Mouse (Mus musculus) frontal cortex, adult 2 months (tissue): ENCODE results near the gene Wdr59. TPM values are rescaled to one million over a fixed set of nuclear protein-coding genes. Genes with fewer than 3 reads are reported as not detected.
"Not testable (repeated sequence)": the region's sequence is repeated elsewhere in the genome, so short reads cannot be mapped to it uniquely, and the experiment has no call there.

ENCODE experiments used
- DNase-seq, 2 experiments: peaks; one replicate each; pipeline ENCODE4 v3.0.0; 2022; ENCODE audit warnings: low spot score in 1 of 2; ENCODE audit errors: extremely low spot score in 1 of 2
- polyA plus RNA-seq: library from polyadenylated mRNA; depleted of rRNA; stranded (reverse); fragments of >200 nt; gene quantifications from 2 replicates; pipeline ENCODE4 v1.2.3, GENCODE M21; 2012

Wdr59 gene
- polyA plus RNA-seq, 1 experiment = 17.2 TPM

- DNase-seq = no peak
Measured at GRCm38 (mm10) chr8:111501724-111502464, 20.0 kb downstream of the Wdr59 start.

DNA sequence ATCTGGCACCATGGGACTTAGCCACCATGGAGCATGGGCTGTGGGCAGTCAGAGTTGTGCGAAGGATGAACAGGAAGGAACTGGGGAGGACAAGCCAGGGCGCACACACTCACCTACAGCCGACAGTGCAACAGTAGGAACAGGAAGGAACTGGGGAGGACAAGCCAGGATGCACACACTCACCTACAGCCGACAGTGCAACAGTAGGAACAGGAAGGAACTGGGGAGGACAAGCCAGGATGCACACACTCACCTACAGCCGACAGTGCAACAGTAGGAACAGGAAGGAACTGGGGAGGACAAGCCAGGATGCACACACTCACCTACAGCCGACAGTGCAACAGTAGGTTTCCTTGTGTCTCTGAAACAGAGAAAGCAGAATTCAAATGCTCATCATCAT lies 23.6 kb downstream of the Wdr59 start:
- DNase-seq = not testable (repeated sequence)

DNA sequence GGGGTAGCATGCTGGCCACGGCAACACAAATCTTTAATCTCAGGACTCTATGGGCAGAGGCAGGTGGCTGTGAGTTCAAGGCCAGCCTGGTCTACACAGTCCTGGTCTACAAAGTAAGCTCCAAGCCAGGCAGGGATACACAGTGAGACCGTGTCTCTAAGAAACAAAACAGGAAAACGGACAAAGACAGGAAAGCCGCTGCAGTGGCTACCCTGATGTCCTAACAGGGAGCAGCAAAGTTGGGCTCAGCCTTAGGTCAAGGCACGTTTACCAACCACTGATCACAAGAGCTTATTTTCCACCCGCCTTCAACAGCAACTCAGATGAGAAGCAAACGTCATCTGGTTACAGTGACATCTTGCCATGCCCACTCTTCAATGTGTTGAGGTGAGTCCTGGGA lies 25.6 kb downstream of the Wdr59 start:
- DNase-seq = no peak

- DNase-seq = no peak
Measured at GRCm38 (mm10) chr8:111493176-111493575, 28.7 kb downstream of the Wdr59 start.

- DNase-seq = no peak
Measured at GRCm38 (mm10) chr8:111492508-111492907, 29.4 kb downstream of the Wdr59 start.

DNA sequence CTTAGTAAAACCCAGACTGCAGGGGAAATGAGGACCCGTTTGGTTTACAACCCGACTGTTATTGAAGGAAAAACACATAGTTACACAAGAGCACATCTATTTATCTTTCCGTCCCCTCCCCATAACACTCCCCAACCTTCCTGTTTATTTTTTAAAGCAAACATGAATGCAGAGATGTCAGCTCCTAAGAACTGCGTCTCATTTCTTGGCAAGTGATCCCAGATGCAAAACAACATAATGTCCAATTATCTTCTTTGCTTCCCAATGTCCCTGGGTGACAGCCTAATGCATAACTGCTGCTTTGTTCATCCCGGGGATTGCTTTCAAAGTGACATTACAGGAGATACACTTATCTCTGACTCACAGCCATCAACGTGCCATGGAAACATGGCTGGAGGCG lies 30.7 kb downstream of the Wdr59 start:
- no peak for DNase-seq

DNA sequence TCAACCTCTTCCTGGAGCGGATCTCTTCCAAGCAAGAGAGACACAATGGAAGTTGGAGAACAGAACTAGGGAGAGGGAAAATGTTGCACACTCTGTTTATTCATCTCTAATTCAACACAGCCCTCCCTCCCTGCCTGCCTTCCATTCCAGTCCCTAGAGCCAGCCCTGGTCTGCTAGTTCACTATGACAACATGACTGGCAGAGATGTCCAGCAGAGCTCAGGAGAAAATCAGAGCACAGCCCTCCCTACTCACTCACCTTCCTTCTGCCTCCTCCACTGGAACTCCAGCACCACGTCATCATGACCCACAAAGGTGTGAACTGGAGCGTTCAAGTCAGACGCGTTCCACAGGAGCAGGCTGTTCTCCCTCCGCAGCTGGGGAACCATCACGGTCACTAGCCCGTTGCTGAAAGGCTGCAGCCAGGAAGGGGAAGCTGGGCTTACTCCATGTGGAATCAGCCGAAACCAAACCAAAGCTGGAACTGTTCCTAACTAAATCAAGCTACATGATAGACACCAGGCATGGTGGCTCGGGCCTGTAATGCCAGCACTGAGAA lies 31.8 kb downstream of the Wdr59 start:
- no peak for DNase-seq

GRCm38 (mm10) chr8:111480691-111481090 lies 41.2 kb downstream of the Wdr59 start:
- DNase-seq = no peak

- DNase-seq = no peak
Measured at GRCm38 (mm10) chr8:111477761-111478465, 44.0 kb downstream of the Wdr59 start.

- no peak for DNase-seq
Measured at GRCm38 (mm10) chr8:111471526-111472081, 50.3 kb downstream of the Wdr59 start.

DNA sequence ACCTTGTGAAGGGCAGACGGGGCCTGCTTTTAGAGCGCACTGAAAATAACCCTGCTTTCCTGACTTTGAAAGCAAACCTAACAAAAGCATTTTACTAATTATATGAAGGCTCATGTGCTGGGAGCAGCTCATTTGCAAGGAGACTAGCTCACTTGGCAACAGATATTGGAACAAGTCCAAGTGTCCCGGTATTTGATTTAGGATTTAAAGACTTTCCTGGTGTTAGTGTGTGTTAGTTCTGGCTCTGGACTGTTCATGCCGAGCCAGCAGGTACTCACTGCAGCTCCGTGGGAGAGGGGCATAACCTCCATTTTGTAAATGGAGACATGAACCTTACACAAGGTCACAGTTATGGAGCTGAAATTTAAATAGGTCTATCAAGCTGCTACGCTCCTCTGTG lies 52.9 kb downstream of the Wdr59 start:
- DNase-seq = peak in 1 of 2 experiments; percentile 57

GRCm38 (mm10) chr8:111465341-111465740 lies 56.6 kb downstream of the Wdr59 start:
- DNase-seq = no peak

GRCm38 (mm10) chr8:111464526-111464925 lies 57.4 kb downstream of the Wdr59 start:
- DNase-seq = no peak

DNA sequence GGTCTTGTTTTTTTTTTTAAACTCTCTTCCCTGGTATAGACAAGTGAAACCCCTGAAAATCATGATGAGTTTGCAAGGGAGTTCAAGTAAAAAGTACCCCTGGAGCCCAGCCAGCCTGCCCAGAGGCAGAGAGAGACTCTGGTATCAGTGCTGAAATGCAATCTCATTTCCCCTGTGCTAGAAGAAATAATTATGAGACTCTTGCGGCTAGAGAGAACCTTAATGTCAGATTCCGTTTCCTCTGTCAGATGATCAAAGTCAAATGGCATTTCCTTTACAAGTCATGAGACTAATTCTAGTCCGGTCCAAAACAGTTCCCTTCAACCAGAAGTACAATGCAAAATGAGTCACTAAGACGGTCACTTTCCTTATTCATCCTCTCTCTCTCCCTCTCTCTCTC lies 72.2 kb downstream of the Wdr59 start:
- DNase-seq = no peak

DNA sequence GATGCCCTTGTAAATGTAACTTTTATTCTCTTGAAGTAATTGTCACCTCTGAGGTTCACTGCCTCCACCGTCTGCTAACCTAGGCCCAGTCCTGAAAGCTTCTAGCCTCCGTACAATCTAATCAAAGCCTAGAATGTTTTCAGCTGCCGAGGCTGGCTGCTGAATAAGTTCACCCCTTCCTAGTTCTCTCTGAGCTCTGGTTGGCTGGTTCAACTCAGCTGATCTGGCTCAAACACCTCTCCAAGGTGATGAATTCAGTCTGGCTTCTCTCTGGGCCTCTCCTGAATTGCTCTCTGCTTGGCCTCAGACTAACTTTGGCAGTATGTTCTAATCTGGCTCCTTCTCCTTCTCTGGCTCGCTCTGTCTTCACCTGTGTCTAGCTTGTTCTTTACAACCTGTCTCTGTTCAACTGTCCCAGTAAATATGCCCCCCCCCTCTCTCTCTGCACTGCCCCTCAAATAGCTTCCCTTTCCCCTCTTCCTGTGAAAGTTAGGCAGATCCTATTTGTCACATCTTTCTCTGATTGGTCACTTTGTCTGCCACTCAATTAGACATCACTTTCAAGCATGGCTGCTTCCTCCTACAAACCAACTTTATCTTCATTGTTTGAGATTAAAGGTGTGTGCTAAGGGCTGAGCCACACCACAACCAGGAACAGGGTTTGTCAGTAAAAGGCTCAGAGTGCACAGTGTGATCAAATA lies 75.8 kb downstream of the Wdr59 start:
- no peak for DNase-seq

DNA sequence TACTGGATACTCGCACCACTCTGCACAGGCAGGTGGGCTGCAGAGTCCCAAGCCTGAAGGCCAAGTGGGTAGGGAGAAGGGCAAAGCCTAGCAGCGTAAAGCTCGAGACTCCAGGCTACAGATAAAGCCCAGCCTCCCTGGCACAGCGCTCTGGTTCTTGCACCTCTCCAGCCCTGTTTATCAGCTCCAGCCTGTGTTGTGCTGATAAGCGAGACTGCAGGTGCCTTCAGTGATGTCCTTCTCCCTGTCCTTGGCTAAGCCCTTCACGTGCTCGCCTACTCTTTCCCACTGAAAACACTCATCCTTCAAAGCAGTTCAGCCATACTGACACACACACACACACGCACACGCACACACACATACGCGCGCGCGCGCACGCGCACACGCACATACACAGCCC lies 76.3 kb downstream of the Wdr59 start:
- DNase-seq = no peak

- DNase-seq = no peak
Measured at GRCm38 (mm10) chr8:111444245-111444644, 77.6 kb downstream of the Wdr59 start.

- DNase-seq = peak; percentile 61 to 94
Measured at GRCm38 (mm10) chr8:111439189-111439588, 82.7 kb downstream of the Wdr59 start.

- DNase-seq = no peak
Measured at GRCm38 (mm10) chr8:111435071-111435828, 86.6 kb downstream of the Wdr59 start.

DNA sequence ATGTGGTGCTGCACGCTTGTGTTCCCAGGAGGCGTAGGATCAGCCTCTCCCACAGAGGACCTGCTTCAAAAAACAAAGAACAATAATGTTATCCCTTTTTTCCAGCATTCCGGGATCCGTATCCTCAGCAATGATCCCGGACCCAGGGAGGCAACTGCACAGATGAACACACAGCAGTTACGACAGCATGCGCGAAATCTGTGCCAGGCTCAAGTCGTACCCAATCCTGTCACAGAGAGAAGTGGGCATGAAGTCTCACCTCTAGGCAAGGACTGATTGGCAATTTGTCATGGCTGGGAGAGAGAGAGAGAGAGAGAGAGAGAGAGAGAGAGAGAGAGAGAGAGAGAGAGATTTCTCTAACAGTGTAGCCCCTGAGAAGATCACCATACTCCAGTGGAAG lies 97.2 kb downstream of the Wdr59 start:
- no peak for DNase-seq
